In the genomic region with DNA sequence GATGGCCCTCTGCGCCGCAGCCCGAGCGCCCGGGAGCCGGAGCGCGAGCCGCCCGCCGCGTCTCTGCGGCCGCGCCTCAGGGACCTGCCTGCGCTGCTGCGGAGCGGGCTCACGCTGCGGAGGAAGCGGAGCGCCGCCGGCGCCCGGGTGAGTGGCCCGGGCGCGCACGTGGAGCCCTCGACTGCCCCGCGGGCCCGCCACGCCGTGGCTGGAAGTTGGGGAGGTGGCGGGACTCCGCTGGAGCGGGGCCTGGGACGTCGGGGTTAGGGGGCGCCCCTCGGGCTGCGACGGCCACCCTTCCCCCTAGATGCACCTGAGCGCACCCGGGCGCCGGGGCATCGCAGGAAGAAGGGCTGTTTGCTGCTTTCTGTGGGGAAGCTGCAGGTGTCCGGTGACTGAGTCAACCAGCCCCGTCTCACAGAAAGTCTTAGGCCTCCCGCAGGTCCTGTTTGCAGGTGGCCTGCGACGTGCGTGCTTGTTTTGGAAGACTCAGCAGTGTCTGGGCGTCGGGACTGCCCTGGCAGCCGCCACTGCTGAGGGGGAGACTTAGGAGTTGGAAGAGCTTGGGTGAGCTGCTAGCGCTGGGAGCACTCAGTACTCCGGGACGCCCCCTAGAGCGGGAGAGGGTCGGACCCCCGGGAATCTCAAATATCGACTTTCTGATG, we compare ENCODE assay signal across 9 mouse cellular contexts. TPM values are rescaled to one million over a fixed set of nuclear protein-coding genes. Genes with fewer than 3 reads are reported as not detected.
A peak's percentile ranks its signal among the peaks of the same experiment; 100 is the strongest.
DNase-seq lines count a peak whose midpoint lies in the region; ATAC-seq lines count a peak whose summit lies in the region.
"Had no signal": no experiment of that assay in that cellular context is flagged by ENCODE, and none has a peak within 500 bp of the region (broad histone marks: within the 10 kb centered on the region; RNA-seq: fewer than 3 reads in every experiment).

No protein-coding gene starts in this region.

- peak; percentile 66 for DNase-seq in embryonic facial prominence, embryonic 10.5 days (ENCODE audit: low spot score)
- peak; percentile 14 for DNase-seq in naive thymus-derived CD4-positive, alpha-beta T cell, adult 2 months (ENCODE audit: low read depth)

- H3K4me2 ChIP-seq in heart, embryonic 11.5 days, result peak overlapping the region; percentile 79
- H3K4me2 ChIP-seq in kidney, embryonic 16.5 days (replicated peaks; ENCODE audit: low read depth, low read length), result peak overlapping the region; percentile 92
- peak overlapping the region; percentile 84 for H3K4me2 ChIP-seq in liver, embryonic 12.5 days
- H3K4me2 ChIP-seq in stomach, embryonic 16.5 days (ENCODE audit: low read depth, low read length), result peak overlapping the region; percentile 90

- H3K4me1 ChIP-seq in erythroblast, embryonic 14.5 days (ENCODE audit: control insufficient read depth), result peaks cover 4% of the 10 kb centered on the region
- peaks cover 15% of the 10 kb centered on the region for H3K4me1 ChIP-seq in embryonic facial prominence, embryonic 10.5 days
- H3K4me1 ChIP-seq in heart, embryonic 11.5 days (ENCODE audit: control insufficient read depth, insufficient read depth, low read length), result no peaks in the 10 kb centered on the region
- H3K4me1 ChIP-seq in kidney, embryonic 16.5 days (ENCODE audit: insufficient read depth, low read length), result peaks cover 8% of the 10 kb centered on the region; the same call in 1 of the 2 replicates
- peaks cover 14% of the 10 kb centered on the region for H3K4me1 ChIP-seq in liver, embryonic 12.5 days
- peaks cover 6% of the 10 kb centered on the region for H3K4me1 ChIP-seq in stomach, embryonic 16.5 days (ENCODE audit: control insufficient read depth, insufficient read depth, low read length)

- no peaks in the 10 kb centered on the region for H3K36me3 ChIP-seq in erythroblast, embryonic 14.5 days (ENCODE audit: control insufficient read depth)
- H3K36me3 ChIP-seq in embryonic facial prominence, embryonic 10.5 days (replicated peaks), result no peaks in the 10 kb centered on the region
- no peaks in the 10 kb centered on the region for H3K36me3 ChIP-seq in heart, embryonic 11.5 days (ENCODE audit: control insufficient read depth, insufficient read depth, low read length)
- H3K36me3 ChIP-seq in kidney, embryonic 16.5 days (ENCODE audit: insufficient read depth, low read length), result no peaks in the 10 kb centered on the region
- H3K36me3 ChIP-seq in liver, embryonic 12.5 days, result no peaks in the 10 kb centered on the region
- no peaks in the 10 kb centered on the region for H3K36me3 ChIP-seq in stomach, embryonic 16.5 days (ENCODE audit: control insufficient read depth, insufficient read depth, low read length)

- WGBS in embryonic facial prominence, embryonic 10.5 days, result under 1% methylated on average over 66 of the region's 66 CpGs
- WGBS in heart, embryonic 11.5 days (ENCODE audit: insufficient replicate concordance), result 1% methylated on average over 65 of the region's 66 CpGs
- WGBS in kidney, embryonic 16.5 days, result under 1% methylated on average over 34 of the region's 66 CpGs
- WGBS in liver, embryonic 12.5 days (ENCODE audit: insufficient replicate concordance), result under 1% methylated on average over 66 of the region's 66 CpGs
- under 1% methylated on average over 48 of the region's 66 CpGs for WGBS in stomach, embryonic 16.5 days

- H3K27ac ChIP-seq in embryonic facial prominence, embryonic 10.5 days (replicated peaks), result peak overlapping the region; percentile 81
- H3K27ac ChIP-seq in heart, embryonic 11.5 days (ENCODE audit: low read depth, low read length), result no peak overlapping the region
- peak overlapping the region; percentile 69 for H3K27ac ChIP-seq in kidney, embryonic 16.5 days (ENCODE audit: low read length)
- H3K27ac ChIP-seq in liver, embryonic 12.5 days, result no peak overlapping the region
- peak overlapping the region; percentile 76 for H3K27ac ChIP-seq in stomach, embryonic 16.5 days (ENCODE audit: low read length)

- peaks cover 47% of the 10 kb centered on the region for H3K27me3 ChIP-seq in erythroblast, embryonic 14.5 days (ENCODE audit: control insufficient read depth)
- peaks cover 53% of the 10 kb centered on the region for H3K27me3 ChIP-seq in embryonic facial prominence, embryonic 10.5 days (replicated peaks; ENCODE audit: low read depth, poor library complexity, severe bottlenecking)
- peaks cover 11% of the 10 kb centered on the region for H3K27me3 ChIP-seq in heart, embryonic 11.5 days (ENCODE audit: control insufficient read depth, insufficient read depth, low read length)
- peaks cover 16% of the 10 kb centered on the region for H3K27me3 ChIP-seq in kidney, embryonic 16.5 days (ENCODE audit: insufficient read depth, low read length)
- H3K27me3 ChIP-seq in liver, embryonic 12.5 days (replicated peaks), result peaks cover 63% of the 10 kb centered on the region
- H3K27me3 ChIP-seq in stomach, embryonic 16.5 days (ENCODE audit: control insufficient read depth, insufficient read depth, low read length), result peaks cover 4% of the 10 kb centered on the region; the same call in 1 of the 2 replicates

- peak overlapping the region; percentile 37 for H3K4me3 ChIP-seq in erythroblast, embryonic 14.5 days (replicated peaks)
- H3K4me3 ChIP-seq in embryonic facial prominence, embryonic 10.5 days, result peak overlapping the region; percentile 77
- H3K4me3 ChIP-seq in heart, embryonic 11.5 days (ENCODE audit: low read depth, low read length), result peak overlapping the region; percentile 65
- peak overlapping the region; percentile 66 for H3K4me3 ChIP-seq in kidney, embryonic 16.5 days (ENCODE audit: low read length)
- H3K4me3 ChIP-seq in liver, embryonic 12.5 days, result peak overlapping the region; percentile 61
- peak overlapping the region; percentile 64 for H3K4me3 ChIP-seq in stomach, embryonic 16.5 days (replicated peaks; ENCODE audit: low read length)
- H3K4me3 ChIP-seq: myocyte had no signal

- peak overlapping the region; percentile 67 for H3K9ac ChIP-seq in heart, embryonic 11.5 days (ENCODE audit: low read depth, low read length)
- H3K9ac ChIP-seq in kidney, embryonic 16.5 days (replicated peaks; ENCODE audit: low read length), result peak overlapping the region; percentile 78
- peak overlapping the region; percentile 59 for H3K9ac ChIP-seq in liver, embryonic 12.5 days
- H3K9ac ChIP-seq in stomach, embryonic 16.5 days (ENCODE audit: low read length), result peak overlapping the region; percentile 81

- ATAC-seq in erythroblast, adult 5-6 weeks (replicated peaks; ENCODE audit: low FRiP score, poor library complexity, severe bottlenecking), result no peak
- peak; percentile 53 for ATAC-seq in heart, embryonic 11.5 days (replicated peaks; ENCODE audit: insufficient number of reproducible peaks, low FRiP score, low TSS enrichment)
- peak; percentile 88 for ATAC-seq in kidney, embryonic 16.5 days (ENCODE audit: low FRiP score, low TSS enrichment)
- peak; percentile 64 for ATAC-seq in liver, embryonic 12.5 days
- ATAC-seq in stomach, embryonic 16.5 days (ENCODE audit: insufficient read depth, low FRiP score), result peak; percentile 79

- H3K9me3 ChIP-seq in erythroblast, embryonic 14.5 days (ENCODE audit: control insufficient read depth, low read length), result no peaks in the 10 kb centered on the region
- no peaks in the 10 kb centered on the region for H3K9me3 ChIP-seq in embryonic facial prominence, embryonic 10.5 days
- no peaks in the 10 kb centered on the region for H3K9me3 ChIP-seq in heart, embryonic 11.5 days (replicated peaks; ENCODE audit: control insufficient read depth, low read length)
- H3K9me3 ChIP-seq in kidney, embryonic 16.5 days (ENCODE audit: low read length), result no peaks in the 10 kb centered on the region; the same call in 1 of the 2 replicates
- no peaks in the 10 kb centered on the region for H3K9me3 ChIP-seq in liver, embryonic 12.5 days (replicated peaks)
- no peaks in the 10 kb centered on the region for H3K9me3 ChIP-seq in stomach, embryonic 16.5 days (replicated peaks; ENCODE audit: control insufficient read depth, low read length)

RNA-seq across cellular contexts. Expression of a gene that starts 17.9 kb away (rescaled TPM):
- polyA plus RNA-seq in erythroblast, embryonic 14.5 days (2012), result 0.01 and 0.04 TPM in 2 replicates
- 0.19 and 2.9 TPM in 2 replicates for total RNA-seq in erythroblast, adult 5-6 weeks (2015; ENCODE audit: low replicate concordance)
- total RNA-seq in erythroblast, adult 5-6 weeks (2017; ENCODE audit: low replicate concordance), result 0.56 and 0.94 TPM in 2 replicates
- 6.6 and 7.1 TPM in 2 replicates for polyA plus RNA-seq in embryonic facial prominence, embryonic 10.5 days (2016; fragmentation: Nextera tagmentation; extraction: Ambion mirVana)
- polyA plus RNA-seq in heart, embryonic 11.5 days (2014; fragmentation: Nextera tagmentation; extraction: Ambion mirVana), result 13.2 and 15.7 TPM in 2 replicates
- polyA plus RNA-seq in kidney, embryonic 16.5 days (2015; fragmentation: Nextera tagmentation; extraction: Ambion mirVana), result 15.4 and 15.5 TPM in 2 replicates
- 3.3 and 3.8 TPM in 2 replicates for polyA plus RNA-seq in liver, embryonic 12.5 days (2016; fragmentation: Nextera tagmentation; extraction: Ambion mirVana)
- polyA plus RNA-seq in stomach, embryonic 16.5 days (2015; fragmentation: Nextera tagmentation; extraction: Ambion mirVana), result 8.3 and 8.6 TPM in 2 replicates

Comparison
In these comparisons a context has a peak if more than half of its experiments do, and no peak if none do; other contexts are left out.
1. H3K27ac ChIP-seq: peak in embryonic facial prominence, embryonic 10.5 days (single experiment), kidney, embryonic 16.5 days (single experiment) and stomach, embryonic 16.5 days (single experiment); none in heart, embryonic 11.5 days (single experiment) and liver, embryonic 12.5 days (single experiment).
2. Peak in every context shown above with its lines, with median percentiles within 50 percentile points of each other: H3K4me3 ChIP-seq, H3K4me2 ChIP-seq and H3K9ac ChIP-seq.